13 mouse cellular contexts compared by ENCODE assay signal in genomic region chr2:152718076-152718475, GRCm38 (mm10). TPM values are rescaled to one million over a fixed set of nuclear protein-coding genes. Genes with fewer than 3 reads are reported as not detected.
DNase-seq lines count a peak whose midpoint lies in the region; ATAC-seq and TF ChIP-seq lines count a peak whose summit lies in the region.
"Had no signal": no experiment of that assay in that cellular context is flagged by ENCODE, and none has a peak within 500 bp of the region (broad histone marks: within the 10 kb centered on the region; RNA-seq: fewer than 3 reads in every experiment).

No protein-coding gene starts in this region.

- no peak overlapping the region for H3K4me2 ChIP-seq in heart, embryonic 12.5 days
- H3K4me2 ChIP-seq in hindbrain, embryonic 13.5 days, result no peak overlapping the region
- H3K4me2 ChIP-seq in midbrain, embryonic 15.5 days, result no peak overlapping the region

- H3K4me1 ChIP-seq in heart, embryonic 12.5 days (replicated peaks), result no peaks in the 10 kb centered on the region
- peaks cover 24% of the 10 kb centered on the region for H3K4me1 ChIP-seq in hindbrain, embryonic 13.5 days (replicated peaks)
- H3K4me1 ChIP-seq in midbrain, embryonic 15.5 days, result peaks cover 4% of the 10 kb centered on the region; the same call in 1 of the 2 replicates

- DNase-seq in heart, postnatal 36 days, result no peak
- peak; percentile 71 for DNase-seq in embryo, embryonic 11 days
- no peak for DNase-seq in natural killer cell, adult 2 months (ENCODE audit: low spot score in 2 of 2)
- no peak for DNase-seq in layer of hippocampus, adult 2 months (ENCODE audit: low spot score in 2 of 2)
- DNase-seq in urinary bladder, postnatal 14 days (ENCODE audit: low spot score), result no peak
- DNase-seq: cerebellum, adult 18-20 months; heart, postnatal 4 days; lung, postnatal 36 days; right cerebral cortex, adult 18-20 months had no signal

- TF ChIP-seq CTCF in layer of hippocampus, adult 2 months (conservative IDR thresholded peaks at IDR 0.05), result no peak

- H3K27ac ChIP-seq in heart, embryonic 12.5 days (ENCODE audit: poor library complexity, severe bottlenecking), result no peak overlapping the region
- peak overlapping the region; percentile 70 for H3K27ac ChIP-seq in hindbrain, embryonic 13.5 days
- peak overlapping the region; percentile 47; the same call in 1 of the 2 replicates for H3K27ac ChIP-seq in midbrain, embryonic 15.5 days
- H3K27ac ChIP-seq in layer of hippocampus, adult 2 months, result no peak overlapping the region
- H3K27ac ChIP-seq: left cerebral cortex, adult 2 months had no signal

- H3K9ac ChIP-seq in heart, embryonic 12.5 days, result no peak overlapping the region
- H3K9ac ChIP-seq in hindbrain, embryonic 13.5 days, result 0 out of 2 replicates have a peak overlapping the region, but pooled peaks have one; percentile 6
- no peak overlapping the region for H3K9ac ChIP-seq in midbrain, embryonic 15.5 days

- WGBS in heart, embryonic 12.5 days, result 45% methylated on average over 6 of the region's 6 CpGs
- WGBS in hindbrain, embryonic 13.5 days, result 17% methylated on average over 6 of the region's 6 CpGs
- 13% methylated on average over 6 of the region's 6 CpGs for whole genome bisulfite sequencing in midbrain, embryonic 15.5 days

- no peaks in the 10 kb centered on the region for H3K9me3 ChIP-seq in heart, embryonic 12.5 days (replicated peaks)
- no peaks in the 10 kb centered on the region for H3K9me3 ChIP-seq in hindbrain, embryonic 13.5 days
- no peaks in the 10 kb centered on the region for H3K9me3 ChIP-seq in midbrain, embryonic 15.5 days

- H3K27me3 ChIP-seq in heart, embryonic 12.5 days (replicated peaks), result no peaks in the 10 kb centered on the region
- H3K27me3 ChIP-seq in hindbrain, embryonic 13.5 days, result no peaks in the 10 kb centered on the region
- H3K27me3 ChIP-seq in midbrain, embryonic 15.5 days (replicated peaks), result 0 out of 2 replicates have a peak, but pooled peaks cover 2% of the 10 kb centered on the region

- intact Hi-C loops in heart, postnatal 36 days (cut with DNase I), result no loop called here

- no peak overlapping the region for H3K4me3 ChIP-seq in heart, embryonic 12.5 days
- H3K4me3 ChIP-seq in hindbrain, embryonic 13.5 days, result no peak overlapping the region
- no peak overlapping the region for H3K4me3 ChIP-seq in midbrain, embryonic 15.5 days
- no peak overlapping the region for H3K4me3 ChIP-seq in layer of hippocampus, adult 2 months
- H3K4me3 ChIP-seq: left cerebral cortex, adult 2 months had no signal

- H3K36me3 ChIP-seq in heart, embryonic 12.5 days, result no peaks in the 10 kb centered on the region
- H3K36me3 ChIP-seq in hindbrain, embryonic 13.5 days, result no peaks in the 10 kb centered on the region; the same call in 1 of the 2 replicates
- no peaks in the 10 kb centered on the region for H3K36me3 ChIP-seq in midbrain, embryonic 15.5 days (replicated peaks)

- ATAC-seq in heart, embryonic 12.5 days (ENCODE audit: insufficient number of reproducible peaks, low FRiP score), result 0 out of 2 replicates have a peak, but pooled peaks have one; percentile 15
- ATAC-seq in hindbrain, embryonic 13.5 days (ENCODE audit: low FRiP score), result peak; percentile 88
- ATAC-seq in midbrain, embryonic 15.5 days (replicated peaks), result peak; percentile 78

RNA-seq across cellular contexts. Expression of gene Id1, which starts 18.0 kb away (rescaled TPM):
- polyA plus RNA-seq in heart, embryonic 12.5 days (2016; fragmentation: Nextera tagmentation; extraction: Ambion mirVana), result 87.7 and 90.9 TPM in 2 replicates
- 10 to 100 TPM; 50.9 to 53.7 TPM for total RNA-seq in heart, postnatal 36 days (2021)
- 68.7 and 87.0 TPM in 2 replicates for polyA plus RNA-seq in hindbrain, embryonic 13.5 days (2015; fragmentation: Nextera tagmentation; extraction: Ambion mirVana)
- polyA plus RNA-seq in midbrain, embryonic 15.5 days (2015; fragmentation: Nextera tagmentation; extraction: Ambion mirVana), result 30.7 and 33.7 TPM in 2 replicates
- total RNA-seq in layer of hippocampus, adult 2 months (2021), result 10 to 100 TPM; 23.5 to 25.4 TPM

RNA-seq across cellular contexts. Expression of gene Mcts2, which starts 31.2 kb away (rescaled TPM):
- 23.1 and 25.2 TPM in 2 replicates for polyA plus RNA-seq in heart, embryonic 12.5 days (2016; fragmentation: Nextera tagmentation; extraction: Ambion mirVana)
- 10 to 100 TPM; 16.2 to 16.5 TPM for total RNA-seq in heart, postnatal 36 days (2021)
- polyA plus RNA-seq in hindbrain, embryonic 13.5 days (2015; fragmentation: Nextera tagmentation; extraction: Ambion mirVana), result 39.4 and 47.2 TPM in 2 replicates
- 33.7 and 34.3 TPM in 2 replicates for polyA plus RNA-seq in midbrain, embryonic 15.5 days (2015; fragmentation: Nextera tagmentation; extraction: Ambion mirVana)
- total RNA-seq in layer of hippocampus, adult 2 months (2021), result 10 to 100 TPM; 18.8 to 20.8 TPM

RNA-seq across cellular contexts. Expression of gene Cox4i2, which starts 35.9 kb away (rescaled TPM):
- polyA plus RNA-seq in heart, embryonic 12.5 days (2016; fragmentation: Nextera tagmentation; extraction: Ambion mirVana), result 18.9 and 20.8 TPM in 2 replicates
- total RNA-seq in heart, postnatal 36 days (2021), result 10 to 100 TPM; 13.1 to 16.0 TPM
- polyA plus RNA-seq in hindbrain, embryonic 13.5 days (2015; fragmentation: Nextera tagmentation; extraction: Ambion mirVana), result 4.6 and 5.4 TPM in 2 replicates
- polyA plus RNA-seq in midbrain, embryonic 15.5 days (2015; fragmentation: Nextera tagmentation; extraction: Ambion mirVana), result 5.2 and 6.4 TPM in 2 replicates
- total RNA-seq in layer of hippocampus, adult 2 months (2021), result 1 to 10 TPM; 1.4 to 1.6 TPM

RNA-seq across cellular contexts. Expression of gene H13, which starts 48.8 kb away (rescaled TPM):
- 87.5 and 91.9 TPM in 2 replicates for polyA plus RNA-seq in heart, embryonic 12.5 days (2016; fragmentation: Nextera tagmentation; extraction: Ambion mirVana)
- total RNA-seq in heart, postnatal 36 days (2021), result 10 to 100 TPM; 33.1 to 41.2 TPM
- polyA plus RNA-seq in hindbrain, embryonic 13.5 days (2015; fragmentation: Nextera tagmentation; extraction: Ambion mirVana), result 168 and 169 TPM in 2 replicates
- polyA plus RNA-seq in midbrain, embryonic 15.5 days (2015; fragmentation: Nextera tagmentation; extraction: Ambion mirVana), result 178 and 186 TPM in 2 replicates
- 10 to 100 TPM; 71.5 to 73.3 TPM for total RNA-seq in layer of hippocampus, adult 2 months (2021)

Comparison
In these comparisons a context has a peak if more than half of its experiments do, and no peak if none do; other contexts are left out.
1. ATAC-seq: peak in every context shown above with its lines; median percentile 88 in hindbrain, embryonic 13.5 days; 78 in midbrain, embryonic 15.5 days; 15 in heart, embryonic 12.5 days.
2. H3K27ac ChIP-seq: peak in hindbrain, embryonic 13.5 days (single experiment) and midbrain, embryonic 15.5 days (single experiment); none in heart, embryonic 12.5 days (single experiment) and layer of hippocampus, adult 2 months (single experiment).